Mouse (Mus musculus): Measurements from ENCODE around the gene Dock7. TPM values are rescaled to one million over a fixed set of nuclear protein-coding genes. Genes with fewer than 3 reads are reported as not detected.

Gene Dock7
- polyA plus RNA-seq, 1 experiment from 2014 or later = 71.1 TPM

GRCm38 (mm10) chr4:99111670-99112069 lies 9.0 kb downstream of the Dock7 start:
- H3K9me3 ChIP-seq = no peaks in the 10 kb centered on the region
- H3K9ac ChIP-seq = no peak overlapping the region
- H3K4me1 ChIP-seq = peaks cover 40% of the 10 kb centered on the region
- no peak overlapping the region for H3K4me3 ChIP-seq
- H3K36me3 ChIP-seq (replicated peaks) = no peaks in the 10 kb centered on the region
- 78% methylated on average over 3 of the region's 3 CpGs for WGBS
- no peaks in the 10 kb centered on the region for H3K27me3 ChIP-seq (replicated peaks)
- ATAC-seq (replicated peaks) = no peak
- no peak overlapping the region for H3K4me2 ChIP-seq
- H3K27ac ChIP-seq = no peak overlapping the region

GRCm38 (mm10) chr4:99108817-99109216 lies 11.9 kb downstream of the Dock7 start:
- no peaks in the 10 kb centered on the region for H3K9me3 ChIP-seq
- H3K4me3 ChIP-seq = no peak overlapping the region
- peaks cover 26% of the 10 kb centered on the region for H3K4me1 ChIP-seq
- H3K27ac ChIP-seq = no peak overlapping the region
- ATAC-seq (replicated peaks) = no peak
- WGBS = 77% methylated on average over 4 of the region's 4 CpGs
- H3K4me2 ChIP-seq = no peak overlapping the region
- H3K9ac ChIP-seq = no peak overlapping the region
- no peaks in the 10 kb centered on the region for H3K27me3 ChIP-seq (replicated peaks)
- H3K36me3 ChIP-seq (replicated peaks) = no peaks in the 10 kb centered on the region

GRCm38 (mm10) chr4:99102846-99103245 lies 17.9 kb downstream of the Dock7 start:
- H3K36me3 ChIP-seq (replicated peaks) = no peaks in the 10 kb centered on the region
- no peaks in the 10 kb centered on the region for H3K9me3 ChIP-seq
- no peak for ATAC-seq (replicated peaks)
- H3K4me3 ChIP-seq = no peak overlapping the region
- no peak overlapping the region for H3K9ac ChIP-seq
- peaks cover 7% of the 10 kb centered on the region; the same call in 1 of the 2 replicates for H3K4me1 ChIP-seq
- no peak overlapping the region for H3K4me2 ChIP-seq
- H3K27ac ChIP-seq = no peak overlapping the region
- no peaks in the 10 kb centered on the region for H3K27me3 ChIP-seq (replicated peaks)
- 75% methylated on average over 3 of the region's 3 CpGs for WGBS

- 86% methylated on average over 7 of the region's 7 CpGs for WGBS
- Histone ChIP-seq H3K36me3 (replicated peaks) (no peaks in the 10 kb centered on the region), H3K27me3 (replicated peaks) (no peaks in the 10 kb centered on the region), H3K9me3 (no peaks in the 10 kb centered on the region), H3K4me3 (no peak overlapping the region), H3K9ac (no peak overlapping the region), H3K4me2 (no peak overlapping the region), H3K27ac (no peak overlapping the region), H3K4me1 (no peaks in the 10 kb centered on the region)
- ATAC-seq (replicated peaks) = no peak
Measured at GRCm38 (mm10) chr4:99100724-99101123, 20.0 kb downstream of the Dock7 start.

- no peaks in the 10 kb centered on the region; the same call in 1 of the 2 replicates for H3K36me3 ChIP-seq (replicated peaks)
- no peak overlapping the region for H3K9ac ChIP-seq
- no peak overlapping the region for H3K27ac ChIP-seq
- H3K4me2 ChIP-seq = no peak overlapping the region
- 95% methylated on average over 3 of the region's 3 CpGs for WGBS
- H3K9me3 ChIP-seq = no peaks in the 10 kb centered on the region
- ATAC-seq (replicated peaks) = no peak
- H3K4me3 ChIP-seq = no peak overlapping the region
- no peaks in the 10 kb centered on the region for H3K27me3 ChIP-seq (replicated peaks)
- H3K4me1 ChIP-seq = peaks cover 3% of the 10 kb centered on the region; the same call in 1 of the 2 replicates
Measured at GRCm38 (mm10) chr4:99091777-99092176, 28.9 kb downstream of the Dock7 start.

- no peak overlapping the region for H3K27ac ChIP-seq
- no peaks in the 10 kb centered on the region for H3K27me3 ChIP-seq (replicated peaks)
- H3K9ac ChIP-seq = no peak overlapping the region
- no peaks in the 10 kb centered on the region; the same call in 1 of the 2 replicates for H3K36me3 ChIP-seq (replicated peaks)
- H3K4me3 ChIP-seq = no peak overlapping the region
- 54% methylated on average over 3 of the region's 3 CpGs for WGBS
- H3K4me1 ChIP-seq = peaks cover 3% of the 10 kb centered on the region; the same call in 1 of the 2 replicates
- no peaks in the 10 kb centered on the region for H3K9me3 ChIP-seq
- H3K4me2 ChIP-seq = no peak overlapping the region
- no peak for ATAC-seq (replicated peaks)
Measured at GRCm38 (mm10) chr4:99091151-99091701, 29.5 kb downstream of the Dock7 start.

- Histone ChIP-seq H3K9me3 (no peaks in the 10 kb centered on the region), H3K4me3 (no peak overlapping the region), H3K36me3 (replicated peaks) (peaks cover 8% of the 10 kb centered on the region; the same call in 1 of the 2 replicates), H3K4me2 (no peak overlapping the region), H3K27me3 (replicated peaks) (no peaks in the 10 kb centered on the region), H3K4me1 (peaks cover 3% of the 10 kb centered on the region; the same call in 1 of the 2 replicates), H3K9ac (no peak overlapping the region), H3K27ac (no peak overlapping the region)
- no peak for ATAC-seq (replicated peaks)
- 96% methylated on average over 17 of the region's 17 CpGs for WGBS
Measured at GRCm38 (mm10) chr4:99087760-99088485, 32.8 kb downstream of the Dock7 start.

GRCm38 (mm10) chr4:99083862-99084261 lies 36.9 kb downstream of the Dock7 start:
- 92% methylated on average over 3 of the region's 3 CpGs for WGBS

GRCm38 (mm10) chr4:99081169-99081568 lies 39.5 kb downstream of the Dock7 start:
- no peak overlapping the region for H3K4me2 ChIP-seq
- H3K4me1 ChIP-seq = no peaks in the 10 kb centered on the region
- no peaks in the 10 kb centered on the region for H3K27me3 ChIP-seq (replicated peaks)
- no peaks in the 10 kb centered on the region for H3K9me3 ChIP-seq
- WGBS = 91% methylated on average over 1 of the region's 1 CpGs
- H3K9ac ChIP-seq = no peak overlapping the region
- H3K27ac ChIP-seq = no peak overlapping the region
- H3K4me3 ChIP-seq = no peak overlapping the region
- H3K36me3 ChIP-seq (replicated peaks) = peaks cover 20% of the 10 kb centered on the region
- no peak for ATAC-seq (replicated peaks)

More at GRCm38 (mm10) chr4:99083862-99084261, 36.9 kb downstream of the Dock7 start:
- peaks cover 13% of the 10 kb centered on the region; the same call in 1 of the 2 replicates for H3K36me3 ChIP-seq (replicated peaks)
- H3K27me3 ChIP-seq (replicated peaks) = no peaks in the 10 kb centered on the region
- H3K4me1 ChIP-seq = no peaks in the 10 kb centered on the region
- H3K4me3 ChIP-seq = no peak overlapping the region
- no peaks in the 10 kb centered on the region for H3K9me3 ChIP-seq
- H3K9ac ChIP-seq = no peak overlapping the region
- H3K4me2 ChIP-seq = no peak overlapping the region
- no peak overlapping the region for H3K27ac ChIP-seq
- no peak for ATAC-seq (replicated peaks)

GRCm38 (mm10) chr4:99078005-99078404 lies 42.7 kb downstream of the Dock7 start:
- no peak overlapping the region for H3K4me3 ChIP-seq
- no peaks in the 10 kb centered on the region for H3K27me3 ChIP-seq (replicated peaks)
- H3K36me3 ChIP-seq (replicated peaks) = peaks cover 17% of the 10 kb centered on the region
- H3K4me2 ChIP-seq = no peak overlapping the region
- ATAC-seq (replicated peaks) = no peak
- WGBS = 93% methylated on average over 3 of the region's 3 CpGs
- no peak overlapping the region for H3K27ac ChIP-seq
- no peaks in the 10 kb centered on the region for H3K4me1 ChIP-seq
- no peaks in the 10 kb centered on the region for H3K9me3 ChIP-seq
- no peak overlapping the region for H3K9ac ChIP-seq

- Histone ChIP-seq H3K4me1 (no peaks in the 10 kb centered on the region), H3K27ac (no peak overlapping the region), H3K27me3 (replicated peaks) (no peaks in the 10 kb centered on the region), H3K4me3 (no peak overlapping the region), H3K9me3 (no peaks in the 10 kb centered on the region), H3K36me3 (replicated peaks) (peaks cover 32% of the 10 kb centered on the region), H3K9ac (no peak overlapping the region), H3K4me2 (no peak overlapping the region)
- 86% methylated on average over 6 of the region's 6 CpGs for WGBS
- no peak for ATAC-seq (replicated peaks)
Measured at GRCm38 (mm10) chr4:99068806-99069205, 51.9 kb downstream of the Dock7 start.

- no peak overlapping the region for H3K4me3 ChIP-seq
- WGBS = 39% methylated on average over 5 of the region's 5 CpGs
- peaks cover 20% of the 10 kb centered on the region; the same call in 1 of the 2 replicates for H3K36me3 ChIP-seq (replicated peaks)
- H3K9me3 ChIP-seq = no peaks in the 10 kb centered on the region
- no peaks in the 10 kb centered on the region for H3K27me3 ChIP-seq (replicated peaks)
- no peak overlapping the region for H3K9ac ChIP-seq
- H3K4me2 ChIP-seq = no peak overlapping the region
- no peaks in the 10 kb centered on the region for H3K4me1 ChIP-seq
- no peak overlapping the region for H3K27ac ChIP-seq
- ATAC-seq (replicated peaks) = no peak
Measured at GRCm38 (mm10) chr4:99064524-99064923, 56.2 kb downstream of the Dock7 start.

GRCm38 (mm10) chr4:99048581-99048980 lies 72.1 kb downstream of the Dock7 start:
- no peaks in the 10 kb centered on the region for H3K27me3 ChIP-seq (replicated peaks)
- no peak for ATAC-seq (replicated peaks)
- no peak overlapping the region for H3K4me2 ChIP-seq
- H3K4me1 ChIP-seq = no peaks in the 10 kb centered on the region
- no peaks in the 10 kb centered on the region for H3K9me3 ChIP-seq
- H3K4me3 ChIP-seq = no peak overlapping the region
- no peak overlapping the region for H3K27ac ChIP-seq
- 90% methylated on average over 2 of the region's 2 CpGs for WGBS
- H3K36me3 ChIP-seq (replicated peaks) = peaks cover 11% of the 10 kb centered on the region; the same call in 1 of the 2 replicates
- H3K9ac ChIP-seq = no peak overlapping the region
